Mouse (Mus musculus): ENCODE results near the gene Fut2. TPM values are rescaled to one million over a fixed set of nuclear protein-coding genes. Genes with fewer than 3 reads are reported as not detected.

The Fut2 gene
- polyA plus RNA-seq, 1 experiment from 2014 or later = not detected

DNA sequence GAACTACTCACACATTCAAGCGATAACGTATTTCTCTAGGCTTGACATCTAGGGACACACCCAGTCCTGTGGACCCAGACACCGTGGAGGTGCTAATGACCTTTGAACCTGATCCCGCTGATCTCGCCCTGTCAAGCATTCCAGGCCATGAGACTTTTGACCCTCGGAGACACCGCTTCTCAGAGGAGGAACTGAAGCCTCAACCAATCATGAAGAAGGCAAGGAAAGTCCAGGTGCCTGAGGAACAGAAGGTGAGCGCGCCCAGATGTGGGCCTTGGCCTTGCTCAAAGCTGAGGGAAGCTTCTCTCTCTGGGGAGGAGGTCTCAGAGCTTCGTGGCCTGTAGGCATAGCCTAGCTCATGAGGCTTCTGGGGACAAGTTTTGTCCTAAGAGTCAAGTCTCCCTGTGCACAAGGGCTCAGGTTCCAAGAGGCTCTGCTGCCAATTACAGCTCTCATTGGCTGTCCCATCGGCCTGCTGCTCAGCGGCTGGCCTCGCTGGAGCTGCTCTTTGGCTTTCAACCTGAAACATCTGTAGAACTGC lies 42.1 kb upstream of the Fut2 start:
- H3K9me3 ChIP-seq (replicated peaks) = no peaks in the 10 kb centered on the region
- H3K27ac ChIP-seq = peak overlapping the region; percentile 59
- H3K27me3 ChIP-seq = no peaks in the 10 kb centered on the region
- H3K4me2 ChIP-seq = peak overlapping the region; percentile 99
- no peak for ATAC-seq
- 59% methylated on average over 13 of the region's 13 CpGs for WGBS
- peak overlapping the region; percentile 6 for H3K9ac ChIP-seq
- H3K36me3 ChIP-seq (ENCODE audit: poor library complexity, severe bottlenecking) = peaks cover 37% of the 10 kb centered on the region
- peaks cover 68% of the 10 kb centered on the region for H3K4me1 ChIP-seq
- no peak overlapping the region for H3K4me3 ChIP-seq

DNA sequence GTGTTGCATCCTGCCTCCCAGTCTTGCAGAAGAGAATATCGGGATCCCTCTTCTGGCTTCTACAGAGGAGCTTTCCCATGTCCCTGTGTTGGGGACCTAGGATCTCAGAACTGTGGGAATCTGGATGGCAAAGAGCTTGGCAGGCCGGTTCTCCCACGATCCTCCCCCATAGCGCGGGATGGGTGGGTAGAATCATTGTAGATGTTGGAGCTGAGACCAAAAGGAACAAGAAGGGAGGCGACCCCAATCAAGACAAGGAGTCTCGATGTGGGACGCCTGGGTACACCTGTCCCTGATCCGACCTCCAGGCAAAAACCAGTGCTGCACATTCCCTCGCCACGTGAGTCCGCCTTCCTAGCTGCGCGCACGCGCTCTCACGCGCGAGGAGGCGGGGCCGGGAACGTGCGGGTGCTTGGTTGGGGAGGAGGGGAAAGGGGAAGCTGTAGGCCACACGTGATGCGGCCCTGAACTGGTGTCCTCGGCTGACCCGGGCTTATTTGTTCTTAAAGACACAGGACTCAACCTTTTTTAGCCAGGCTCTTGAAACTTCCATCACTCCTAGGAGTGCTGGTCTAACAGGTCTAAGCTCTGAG lies 41.3 kb upstream of the Fut2 start:
- Histone ChIP-seq H3K4me3 (peak overlapping the region; percentile 57), H3K36me3 (ENCODE audit: poor library complexity, severe bottlenecking) (peaks cover 29% of the 10 kb centered on the region), H3K27ac (peak overlapping the region; percentile 75), H3K27me3 (no peaks in the 10 kb centered on the region), H3K4me2 (peak overlapping the region; percentile 99), H3K4me1 (peaks cover 72% of the 10 kb centered on the region), H3K9ac (peak overlapping the region; percentile 57), H3K9me3 (replicated peaks) (no peaks in the 10 kb centered on the region)
- under 1% methylated on average over 27 of the region's 27 CpGs for WGBS
- ATAC-seq = no peak

DNA sequence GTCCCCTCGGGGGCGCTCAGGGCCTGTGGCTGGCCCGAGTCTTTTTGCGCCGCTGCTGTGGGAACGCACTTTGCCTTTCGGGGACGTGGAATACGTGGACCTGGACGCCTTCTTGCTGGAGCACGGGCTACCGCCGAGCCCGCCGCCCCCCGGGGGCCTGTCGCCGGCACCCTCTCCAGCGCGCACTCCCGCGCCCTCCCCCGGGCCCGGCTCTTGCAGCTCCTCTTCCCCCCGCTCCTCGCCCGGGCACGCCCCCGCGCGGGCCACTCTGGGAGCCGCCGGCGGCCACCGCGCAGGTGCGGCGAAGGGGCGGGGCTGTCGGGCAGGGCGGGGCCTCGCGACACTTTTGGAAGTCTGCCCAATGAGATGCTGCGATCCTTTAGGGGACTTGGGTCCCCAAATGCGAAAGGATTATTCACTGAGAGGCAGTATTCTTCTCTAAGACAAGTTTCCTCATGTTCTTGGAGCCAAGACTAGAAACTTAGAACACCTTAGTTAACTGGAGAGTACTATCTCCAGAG lies 40.6 kb upstream of the Fut2 start:
- H3K4me2 ChIP-seq = peak overlapping the region; percentile 99
- peak overlapping the region; percentile 83 for H3K9ac ChIP-seq
- peaks cover 72% of the 10 kb centered on the region for H3K4me1 ChIP-seq
- under 1% methylated on average over 44 of the region's 45 CpGs for WGBS
- no peaks in the 10 kb centered on the region for H3K9me3 ChIP-seq (replicated peaks)
- ATAC-seq = no peak
- no peaks in the 10 kb centered on the region for H3K27me3 ChIP-seq
- peak overlapping the region; percentile 57 for H3K4me3 ChIP-seq
- peak overlapping the region; percentile 75 for H3K27ac ChIP-seq
- peaks cover 22% of the 10 kb centered on the region for H3K36me3 ChIP-seq (ENCODE audit: poor library complexity, severe bottlenecking)

DNA sequence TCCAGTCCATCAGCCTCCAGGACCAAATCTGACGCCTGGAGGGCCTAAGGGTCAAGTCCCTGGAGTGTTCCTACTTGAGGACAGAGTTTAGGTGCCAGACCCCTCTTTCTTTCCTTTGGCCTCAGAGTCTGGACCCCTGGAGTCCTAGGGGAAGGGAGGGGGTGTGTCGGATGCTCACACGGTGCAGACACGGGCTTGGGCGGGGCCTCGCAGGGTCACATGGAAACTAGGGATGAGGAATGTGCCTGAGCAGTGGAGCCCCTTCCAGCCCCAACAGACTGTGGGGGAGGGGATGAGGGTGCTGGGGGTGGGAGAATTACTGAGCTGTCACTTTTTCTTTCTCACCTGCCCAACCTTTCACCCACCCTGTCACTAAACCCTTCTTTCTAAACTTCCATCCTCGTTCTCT lies 39.7 kb upstream of the Fut2 start:
- no peaks in the 10 kb centered on the region for H3K9me3 ChIP-seq (replicated peaks)
- under 1% methylated on average over 7 of the region's 7 CpGs for WGBS
- ATAC-seq = no peak
- H3K4me3 ChIP-seq = peak overlapping the region; percentile 57
- H3K27ac ChIP-seq = 0 out of 2 replicates have a peak overlapping the region, but pooled peaks have one; percentile 55
- no peaks in the 10 kb centered on the region for H3K27me3 ChIP-seq
- peaks cover 13% of the 10 kb centered on the region for H3K36me3 ChIP-seq (ENCODE audit: poor library complexity, severe bottlenecking)
- peaks cover 81% of the 10 kb centered on the region for H3K4me1 ChIP-seq
- peak overlapping the region; percentile 83 for H3K9ac ChIP-seq
- peak overlapping the region; percentile 99 for H3K4me2 ChIP-seq

DNA sequence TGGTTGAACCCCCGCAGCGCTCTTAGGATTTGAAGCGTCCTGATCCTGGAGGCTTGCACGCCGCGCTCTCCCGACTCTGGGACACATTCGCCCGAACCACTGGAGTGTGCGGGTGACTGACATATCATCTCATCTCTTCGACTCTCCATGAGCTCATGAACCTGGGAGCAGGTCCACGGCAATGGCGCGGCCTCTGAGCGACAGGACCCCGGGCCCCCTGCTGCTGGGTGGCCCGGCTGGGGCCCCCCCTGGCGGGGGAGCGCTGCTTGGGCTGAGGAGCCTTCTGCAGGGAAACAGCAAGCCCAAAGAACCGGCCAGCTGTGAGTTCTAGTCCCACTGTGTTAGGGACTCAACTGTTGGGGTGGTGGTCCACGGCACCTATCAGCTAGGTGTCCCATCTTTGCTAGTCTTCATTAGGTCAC lies 39.3 kb upstream of the Fut2 start:
- Histone ChIP-seq H3K4me3 (peak overlapping the region; percentile 57), H3K9me3 (replicated peaks) (no peaks in the 10 kb centered on the region), H3K4me1 (peaks cover 81% of the 10 kb centered on the region), H3K4me2 (peak overlapping the region; percentile 99), H3K36me3 (ENCODE audit: poor library complexity, severe bottlenecking) (peaks cover 9% of the 10 kb centered on the region), H3K9ac (peak overlapping the region; percentile 83), H3K27me3 (peaks cover 2% of the 10 kb centered on the region; the same call in 1 of the 2 replicates), H3K27ac (peak overlapping the region; percentile 55)
- under 1% methylated on average over 21 of the region's 21 CpGs for WGBS
- no peak for ATAC-seq

DNA sequence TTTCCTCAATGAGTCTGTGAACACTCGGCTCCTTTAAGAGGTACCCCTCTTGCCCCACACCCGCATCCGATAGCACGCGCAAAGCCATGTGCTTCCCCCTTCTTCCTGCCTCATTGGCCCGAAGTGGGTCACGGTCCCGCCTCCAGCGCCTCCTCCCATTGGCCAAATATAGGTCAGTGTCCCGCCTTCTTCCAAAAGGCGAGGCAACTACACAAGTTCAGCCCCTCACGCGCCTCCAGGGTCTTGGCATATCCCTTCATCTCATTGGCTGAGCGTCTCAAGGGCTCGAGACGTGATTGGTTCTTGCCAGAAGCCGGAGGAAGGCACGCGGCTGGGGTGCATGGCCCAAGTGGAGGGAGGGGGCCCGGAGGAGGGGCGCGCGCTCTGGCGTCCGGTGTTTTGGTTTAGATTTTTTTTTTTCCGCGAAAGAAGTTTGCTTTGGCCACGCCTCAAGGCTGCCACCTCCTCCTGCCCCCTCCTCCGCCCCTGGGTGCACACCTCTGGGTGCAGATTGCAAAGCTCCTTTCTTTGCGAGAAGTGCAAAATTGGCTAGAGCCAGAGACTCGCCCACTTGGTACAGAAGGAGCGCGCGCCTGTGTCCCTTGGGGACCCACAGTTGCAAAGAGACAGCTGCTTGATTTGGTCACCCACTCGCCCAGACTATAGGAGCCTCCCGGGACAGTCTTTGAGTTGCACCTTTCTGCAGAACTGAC lies 38.7 kb upstream of the Fut2 start, which contains the start of gene Dbp:
Dbp (plus strand) TSS at position 359 of the 713 bp plus-strand sequence.
- ATAC-seq = peak; percentile 89
- no peaks in the 10 kb centered on the region for H3K9me3 ChIP-seq (replicated peaks)
- H3K27me3 ChIP-seq = peaks cover 7% of the 10 kb centered on the region
- peaks cover 3% of the 10 kb centered on the region for H3K36me3 ChIP-seq (ENCODE audit: poor library complexity, severe bottlenecking)
- H3K4me2 ChIP-seq = peak within 1 kb of the TSS; percentile 99
- H3K27ac ChIP-seq = peak within 1 kb of the TSS; percentile 90
- H3K9ac ChIP-seq = peak within 1 kb of the TSS; percentile 83
- peak within 1 kb of the TSS; percentile 57 for H3K4me3 ChIP-seq
- H3K4me1 ChIP-seq = peaks cover 81% of the 10 kb centered on the region
- WGBS = under 1% methylated on average over 36 of the region's 36 CpGs

DNA sequence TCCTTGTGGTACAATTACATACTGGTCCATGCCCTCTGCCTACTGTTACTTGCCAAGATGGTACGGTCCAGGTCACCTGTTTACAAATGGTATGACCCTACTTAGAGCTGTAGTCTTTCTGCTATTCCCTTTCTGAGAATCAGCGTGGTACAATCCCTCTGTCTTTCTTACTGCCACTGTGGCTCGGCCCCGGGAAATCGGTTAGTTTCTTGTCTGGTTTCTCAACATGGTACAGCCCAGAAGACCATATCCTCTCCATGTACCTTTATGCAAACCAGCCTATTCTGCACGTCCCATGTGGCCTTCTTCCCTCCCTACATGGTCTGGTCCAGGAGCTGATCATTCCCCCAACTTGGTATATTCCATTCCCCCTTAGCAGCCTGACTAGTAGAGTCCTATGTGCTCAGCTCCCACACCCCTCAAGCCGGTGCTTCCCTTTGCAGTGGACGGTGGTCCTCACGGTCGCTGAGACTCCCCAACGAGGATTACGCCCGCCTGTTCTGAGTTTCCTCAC lies 37.9 kb upstream of the Fut2 start:
- WGBS = 0% methylated on average over 13 of the region's 13 CpGs
- Histone ChIP-seq H3K36me3 (ENCODE audit: poor library complexity, severe bottlenecking) (no peaks in the 10 kb centered on the region), H3K9me3 (replicated peaks) (no peaks in the 10 kb centered on the region), H3K27ac (peak overlapping the region; percentile 90), H3K9ac (peak overlapping the region; percentile 67), H3K27me3 (peaks cover 15% of the 10 kb centered on the region), H3K4me2 (peak overlapping the region; percentile 99), H3K4me3 (peak overlapping the region; percentile 57), H3K4me1 (peaks cover 80% of the 10 kb centered on the region)
- ATAC-seq = peak; percentile 28

DNA sequence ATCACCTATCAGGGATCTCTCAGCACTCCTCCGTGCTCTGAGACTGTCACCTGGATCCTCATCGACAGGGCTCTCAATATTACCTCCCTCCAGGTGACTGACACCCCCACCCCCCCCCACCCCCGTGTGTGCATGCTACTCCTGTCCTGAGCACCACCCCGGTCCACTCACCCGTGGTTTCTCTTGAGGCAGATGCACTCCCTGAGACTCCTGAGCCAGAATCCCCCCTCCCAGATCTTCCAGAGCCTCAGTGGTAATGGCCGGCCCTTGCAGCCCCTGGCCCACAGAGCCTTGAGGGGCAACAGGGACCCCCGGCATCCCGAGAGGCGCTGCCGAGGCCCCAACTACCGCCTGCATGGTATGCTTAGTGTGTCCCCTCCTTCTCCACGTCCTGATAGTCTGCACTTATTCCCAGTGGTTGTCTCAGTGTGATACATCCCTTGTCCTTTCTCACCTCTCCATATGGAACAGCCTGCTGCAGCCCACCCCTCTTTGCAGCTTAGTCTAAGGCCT lies 37.4 kb upstream of the Fut2 start:
- Histone ChIP-seq H3K36me3 (ENCODE audit: poor library complexity, severe bottlenecking) (no peaks in the 10 kb centered on the region), H3K4me3 (peak overlapping the region; percentile 57), H3K9ac (peak overlapping the region; percentile 67), H3K9me3 (replicated peaks) (no peaks in the 10 kb centered on the region), H3K27ac (peak overlapping the region; percentile 90), H3K4me2 (peak overlapping the region; percentile 99), H3K4me1 (peaks cover 75% of the 10 kb centered on the region), H3K27me3 (peaks cover 20% of the 10 kb centered on the region)
- no peak for ATAC-seq
- 35% methylated on average over 12 of the region's 12 CpGs for WGBS

DNA sequence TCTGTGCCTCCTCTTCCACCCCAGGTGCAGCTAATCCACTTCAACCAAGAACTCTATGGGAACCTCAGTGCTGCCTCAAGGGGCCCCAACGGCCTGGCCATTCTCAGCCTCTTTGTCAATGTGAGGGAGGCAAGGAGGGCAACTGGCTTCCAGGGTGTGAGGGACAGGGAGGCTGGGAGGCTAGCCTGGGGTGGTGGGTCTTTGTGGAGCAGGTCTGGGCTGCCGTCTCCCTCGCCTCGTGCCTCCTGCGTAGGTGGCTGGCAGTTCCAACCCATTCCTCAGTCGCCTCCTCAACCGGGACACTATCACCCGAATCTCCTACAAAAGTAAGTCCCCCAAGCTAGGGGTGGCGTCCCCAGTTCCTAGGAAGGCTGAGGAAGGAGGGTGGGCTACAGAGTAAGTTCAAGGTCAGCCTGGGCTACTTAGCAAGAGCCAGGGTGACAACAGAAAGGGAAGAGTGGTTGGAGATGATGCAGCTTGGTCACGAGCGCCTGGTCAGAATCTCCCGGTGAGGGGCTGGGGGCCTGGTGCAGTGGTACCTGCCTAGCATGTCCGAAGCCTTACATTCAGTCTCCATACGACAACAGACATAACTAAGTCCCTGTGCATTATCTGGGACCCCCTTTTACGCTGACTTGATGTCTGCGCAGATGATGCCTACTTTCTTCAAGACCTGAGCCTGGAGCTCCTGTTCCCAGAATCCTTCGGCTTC lies 36.8 kb upstream of the Fut2 start:
- 92% methylated on average over 17 of the region's 17 CpGs for WGBS
- peaks cover 69% of the 10 kb centered on the region for H3K4me1 ChIP-seq
- H3K36me3 ChIP-seq (ENCODE audit: poor library complexity, severe bottlenecking) = no peaks in the 10 kb centered on the region
- H3K4me2 ChIP-seq = peak overlapping the region; percentile 99
- peak overlapping the region; percentile 90; the same call in 1 of the 2 replicates for H3K27ac ChIP-seq
- H3K27me3 ChIP-seq = peaks cover 25% of the 10 kb centered on the region
- no peak overlapping the region for H3K4me3 ChIP-seq
- no peaks in the 10 kb centered on the region for H3K9me3 ChIP-seq (replicated peaks)
- H3K9ac ChIP-seq = no peak overlapping the region
- ATAC-seq = no peak

DNA sequence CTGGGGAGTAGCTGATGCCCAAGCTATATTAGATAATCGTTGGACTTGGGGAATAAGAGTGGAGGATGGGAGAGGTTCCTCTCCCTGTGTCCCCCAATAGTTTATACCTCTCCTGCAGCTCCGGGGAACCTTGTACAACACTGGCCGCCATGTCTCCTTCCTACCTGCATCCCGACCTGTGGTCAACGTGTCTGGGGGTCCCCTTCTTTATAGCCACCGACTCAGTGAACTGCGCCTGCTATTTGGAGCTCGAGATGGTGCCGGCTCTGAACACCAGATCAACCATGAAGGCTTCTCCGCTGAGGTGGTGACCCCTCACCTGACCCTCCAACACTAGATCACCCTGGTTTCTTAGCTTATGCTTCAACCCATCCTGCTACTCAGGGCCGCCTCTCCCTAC lies 36.1 kb upstream of the Fut2 start:
- 93% methylated on average over 11 of the region's 11 CpGs for WGBS
- peaks cover 62% of the 10 kb centered on the region for H3K4me1 ChIP-seq
- H3K36me3 ChIP-seq (ENCODE audit: poor library complexity, severe bottlenecking) = no peaks in the 10 kb centered on the region
- no peak overlapping the region for H3K4me3 ChIP-seq
- no peak overlapping the region for H3K9ac ChIP-seq
- H3K27me3 ChIP-seq = peaks cover 27% of the 10 kb centered on the region
- no peaks in the 10 kb centered on the region for H3K9me3 ChIP-seq (replicated peaks)
- H3K4me2 ChIP-seq = no peak overlapping the region
- ATAC-seq = no peak
- H3K27ac ChIP-seq = no peak overlapping the region

DNA sequence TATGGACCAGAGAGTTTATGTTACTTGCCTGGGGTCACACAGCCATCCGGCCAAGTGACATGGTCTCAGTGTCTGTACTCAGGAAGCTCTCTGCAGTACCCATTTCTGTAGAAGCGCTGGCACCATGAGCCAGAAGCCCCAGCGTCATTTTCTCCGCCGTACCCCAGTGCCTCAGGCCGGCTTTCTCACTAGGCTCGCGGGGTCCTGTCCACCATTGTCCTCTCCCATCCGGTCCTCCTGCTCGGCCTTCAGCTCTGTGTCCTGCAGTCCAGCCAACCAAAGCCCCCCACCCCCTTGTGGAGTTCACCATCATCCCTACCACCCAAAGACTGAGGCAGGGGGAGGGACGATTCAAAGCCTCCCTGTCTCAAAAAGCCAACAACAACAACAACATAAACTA lies 35.4 kb upstream of the Fut2 start:
- peak overlapping the region; percentile 51; the same call in 1 of the 2 replicates for H3K9ac ChIP-seq
- peak overlapping the region; percentile 83 for H3K4me2 ChIP-seq
- H3K4me1 ChIP-seq = peaks cover 55% of the 10 kb centered on the region
- no peaks in the 10 kb centered on the region for H3K9me3 ChIP-seq (replicated peaks)
- H3K27ac ChIP-seq = no peak overlapping the region
- H3K27me3 ChIP-seq = peaks cover 27% of the 10 kb centered on the region
- no peaks in the 10 kb centered on the region for H3K36me3 ChIP-seq (ENCODE audit: poor library complexity, severe bottlenecking)
- no peak for ATAC-seq
- 85% methylated on average over 11 of the region's 11 CpGs for WGBS
- H3K4me3 ChIP-seq = no peak overlapping the region

Measured in forebrain, embryonic 13.5 days (tissue).